Mouse (Mus musculus): ENCODE data around the gene Speg.

Gene Speg

DNA sequence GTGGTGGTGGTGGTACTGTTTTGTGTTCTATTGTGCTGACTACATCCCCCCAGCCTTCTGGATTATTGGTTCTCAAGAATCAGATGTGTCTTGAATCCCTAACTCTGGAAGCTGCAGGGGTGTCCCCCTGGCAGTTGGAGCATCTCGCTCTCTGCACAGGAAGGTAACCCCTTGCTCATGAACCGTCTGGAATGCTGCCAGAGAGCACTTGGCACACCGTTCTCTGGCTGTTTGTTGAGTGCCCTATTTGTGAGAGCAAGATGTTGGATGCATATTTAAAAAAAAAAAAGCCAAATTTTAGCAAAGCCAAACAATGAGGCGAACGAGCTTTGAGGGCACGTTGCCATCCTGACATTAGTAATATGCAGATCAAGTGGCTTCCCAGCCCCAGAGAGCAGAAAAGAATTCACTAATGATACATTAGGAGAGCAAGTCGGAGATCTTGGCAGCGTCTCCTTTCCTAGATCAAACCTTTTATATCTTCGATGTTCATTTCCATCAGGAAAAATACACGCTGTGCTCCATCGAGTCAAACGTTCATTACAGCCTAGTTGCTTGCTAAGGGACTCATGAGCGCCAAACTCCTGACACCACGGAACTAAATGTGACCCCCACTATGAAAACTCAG is 9.5 kb upstream of the Speg start:
- in situ Hi-C loops (cut with MboI) = no loop called here

GRCm38 (mm10) chr1:75369360-75369983 is 5.6 kb upstream of the Speg start:
- in situ Hi-C loops (cut with MboI) = no loop called here

GRCm38 (mm10) chr1:75369984-75370660 is 5.0 kb upstream of the Speg start:
- in situ Hi-C loops (cut with MboI) = no loop called here

DNA sequence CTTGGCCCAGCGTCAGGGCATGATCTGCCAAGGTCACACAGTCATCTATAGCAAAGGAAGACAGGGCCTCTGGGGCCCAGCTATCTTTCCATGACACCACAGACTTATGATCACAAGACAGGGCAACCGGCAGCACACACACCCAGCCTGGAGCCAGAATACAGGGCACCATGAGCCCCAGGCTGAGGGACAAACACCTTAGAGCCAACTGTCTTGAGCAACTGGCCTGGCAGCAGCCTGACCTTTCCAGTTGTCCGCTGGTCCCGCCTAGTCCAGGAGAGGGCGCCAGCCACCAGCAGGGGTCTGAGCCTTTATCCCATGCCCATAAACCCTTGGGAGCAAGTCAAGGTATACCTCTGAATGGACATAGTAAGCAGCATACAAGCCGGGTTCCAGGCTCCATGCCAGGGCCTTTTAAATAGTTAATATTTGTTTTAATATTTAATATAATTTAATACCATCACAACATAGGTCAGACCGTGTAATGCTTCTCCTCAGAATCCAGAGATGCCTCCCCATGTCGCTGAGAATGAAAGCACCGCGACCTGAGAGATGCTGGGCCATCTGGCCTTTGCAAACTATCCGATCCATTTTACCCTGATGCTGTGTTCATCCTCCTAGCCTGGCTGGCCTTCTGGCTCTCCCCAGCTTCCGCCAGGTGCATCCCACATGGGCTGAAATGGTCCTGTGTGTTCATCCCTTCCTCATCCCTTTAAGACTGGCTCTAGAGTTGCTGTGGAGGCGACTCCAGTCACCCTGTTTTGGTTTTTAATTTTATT is 3.6 kb upstream of the Speg start:
- in situ Hi-C loops (cut with MboI) = no loop called here

DNA sequence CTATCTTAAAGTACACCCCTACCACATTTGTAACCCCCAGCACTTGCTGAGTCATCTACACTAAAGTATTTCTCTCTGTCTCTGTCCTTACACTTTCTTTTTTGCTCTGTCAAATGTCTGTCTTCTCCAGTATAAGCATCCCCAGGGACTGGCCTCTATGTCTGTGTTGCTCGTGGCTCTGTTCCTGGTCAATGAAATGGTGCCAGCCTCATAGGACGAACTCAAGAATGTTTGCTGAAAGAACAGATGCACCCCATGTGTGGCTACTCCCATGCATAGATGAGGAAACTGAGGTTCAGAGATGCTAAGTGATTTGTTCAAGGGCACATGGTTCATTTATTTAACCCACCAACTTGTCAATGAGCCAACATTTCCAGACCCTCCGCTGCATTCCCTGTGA is 2.6 kb upstream of the Speg start:
- in situ Hi-C loops (cut with MboI) = no loop called here

- in situ Hi-C loops (cut with MboI) = no loop called here
Measured at GRCm38 (mm10) chr1:75373276-75373675, 1.8 kb upstream of the Speg start.

- in situ Hi-C loops (cut with MboI) = no loop called here
Measured at GRCm38 (mm10) chr1:75379196-75379595, 4.1 kb downstream of the Speg start.

GRCm38 (mm10) chr1:75379931-75380330 is 4.8 kb downstream of the Speg start:
- in situ Hi-C loops (cut with MboI) = no loop called here

DNA sequence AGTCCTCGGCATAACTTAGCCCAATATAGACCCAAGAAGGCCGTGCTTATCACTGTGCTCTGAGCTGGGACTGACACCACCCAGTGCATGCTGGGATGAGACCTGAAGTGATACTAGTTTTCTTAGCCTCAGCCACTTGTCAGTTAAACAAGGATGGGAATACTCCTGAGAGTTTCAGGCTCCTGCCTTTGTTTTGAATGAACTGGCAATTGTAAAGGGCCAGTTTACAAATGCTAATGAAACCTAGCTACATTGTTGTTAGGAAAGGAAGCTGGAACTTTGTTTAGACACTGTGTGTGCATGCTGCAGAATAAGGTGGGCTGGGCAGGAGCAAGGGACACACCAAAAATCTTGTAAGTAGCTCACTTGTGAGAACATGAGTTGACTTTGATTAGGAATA is 5.9 kb downstream of the Speg start:
- in situ Hi-C loops (cut with MboI) = no loop called here

GRCm38 (mm10) chr1:75381482-75382355 is 6.6 kb downstream of the Speg start:
- in situ Hi-C loops (cut with MboI) = no loop called here

DNA sequence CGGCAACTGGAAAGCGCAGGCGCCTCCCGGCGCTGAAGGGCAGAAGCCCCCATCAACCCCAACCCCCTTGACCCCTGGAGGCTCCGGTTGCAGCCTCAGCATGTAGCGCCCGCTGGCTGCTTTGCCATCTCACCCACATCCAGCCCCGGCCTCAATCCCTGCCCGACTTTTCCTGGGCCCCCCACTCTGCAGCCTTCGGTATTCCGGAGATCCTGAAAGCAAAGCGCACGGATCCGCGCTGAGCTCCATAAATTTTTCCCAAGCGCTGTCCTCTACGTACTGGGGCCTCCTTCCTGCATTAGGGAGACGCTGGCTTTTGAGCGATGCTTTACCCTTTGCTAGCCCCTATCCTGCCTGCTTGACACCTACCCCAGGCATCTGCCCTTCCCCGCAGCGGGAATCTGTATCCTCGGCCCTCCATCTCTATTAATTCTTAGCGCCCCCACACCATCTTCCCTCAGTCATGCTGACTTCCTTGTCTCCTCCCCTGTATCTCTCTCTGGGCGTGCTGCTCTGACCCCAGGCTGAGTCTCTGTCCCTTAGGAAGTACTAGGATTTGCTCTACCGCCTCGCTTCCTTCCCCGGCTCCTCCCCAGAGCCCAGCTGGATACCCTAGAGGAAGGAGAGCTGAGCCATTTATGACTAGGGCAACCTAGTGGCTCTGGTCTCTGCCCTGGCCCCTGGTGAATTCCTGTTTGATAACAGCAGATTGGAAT is 7.4 kb downstream of the Speg start:
- in situ Hi-C loops (cut with MboI) = no loop called here

DNA sequence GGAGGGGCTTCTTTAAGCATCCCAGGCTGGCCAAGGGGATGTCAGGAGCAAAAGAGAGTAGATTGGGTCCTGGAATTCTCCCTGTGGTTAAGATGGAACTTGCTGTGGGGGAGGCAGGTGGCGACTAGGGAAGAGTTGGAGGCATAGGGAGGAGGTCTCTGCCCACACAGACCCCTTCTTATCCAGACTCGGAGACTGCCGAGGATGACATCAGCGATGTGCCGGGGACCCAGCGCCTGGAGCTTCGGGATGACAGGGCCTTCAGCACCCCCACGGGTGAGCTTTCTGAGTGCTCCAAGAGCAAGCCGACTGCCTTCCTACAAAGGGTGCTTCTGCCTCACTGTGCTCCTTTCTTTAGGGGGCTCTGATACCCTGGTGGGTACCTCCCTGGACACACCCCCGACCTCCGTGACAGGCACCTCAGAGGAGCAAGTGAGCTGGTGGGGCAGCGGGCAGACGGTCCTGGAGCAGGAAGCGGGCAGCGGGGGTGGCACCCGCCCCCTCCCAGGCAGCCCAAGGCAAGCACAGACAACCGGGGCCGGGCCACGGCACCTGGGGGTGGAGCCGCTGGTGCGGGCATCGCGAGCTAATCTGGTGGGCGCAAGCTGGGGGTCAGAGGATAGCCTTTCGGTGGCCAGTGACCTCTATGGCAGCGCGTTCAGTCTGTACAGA is 9.5 kb downstream of the Speg start:
- in situ Hi-C loops (cut with MboI) = no loop called here

GRCm38 (mm10) chr1:75385142-75385730 is 10.1 kb downstream of the Speg start:
- in situ Hi-C loops (cut with MboI) = no loop called here

GRCm38 (mm10) chr1:75386149-75386548 is 11.1 kb downstream of the Speg start:
- in situ Hi-C loops (cut with MboI) = no loop called here

GRCm38 (mm10) chr1:75387469-75387928 is 12.4 kb downstream of the Speg start:
- in situ Hi-C loops (cut with MboI) = no loop called here

DNA sequence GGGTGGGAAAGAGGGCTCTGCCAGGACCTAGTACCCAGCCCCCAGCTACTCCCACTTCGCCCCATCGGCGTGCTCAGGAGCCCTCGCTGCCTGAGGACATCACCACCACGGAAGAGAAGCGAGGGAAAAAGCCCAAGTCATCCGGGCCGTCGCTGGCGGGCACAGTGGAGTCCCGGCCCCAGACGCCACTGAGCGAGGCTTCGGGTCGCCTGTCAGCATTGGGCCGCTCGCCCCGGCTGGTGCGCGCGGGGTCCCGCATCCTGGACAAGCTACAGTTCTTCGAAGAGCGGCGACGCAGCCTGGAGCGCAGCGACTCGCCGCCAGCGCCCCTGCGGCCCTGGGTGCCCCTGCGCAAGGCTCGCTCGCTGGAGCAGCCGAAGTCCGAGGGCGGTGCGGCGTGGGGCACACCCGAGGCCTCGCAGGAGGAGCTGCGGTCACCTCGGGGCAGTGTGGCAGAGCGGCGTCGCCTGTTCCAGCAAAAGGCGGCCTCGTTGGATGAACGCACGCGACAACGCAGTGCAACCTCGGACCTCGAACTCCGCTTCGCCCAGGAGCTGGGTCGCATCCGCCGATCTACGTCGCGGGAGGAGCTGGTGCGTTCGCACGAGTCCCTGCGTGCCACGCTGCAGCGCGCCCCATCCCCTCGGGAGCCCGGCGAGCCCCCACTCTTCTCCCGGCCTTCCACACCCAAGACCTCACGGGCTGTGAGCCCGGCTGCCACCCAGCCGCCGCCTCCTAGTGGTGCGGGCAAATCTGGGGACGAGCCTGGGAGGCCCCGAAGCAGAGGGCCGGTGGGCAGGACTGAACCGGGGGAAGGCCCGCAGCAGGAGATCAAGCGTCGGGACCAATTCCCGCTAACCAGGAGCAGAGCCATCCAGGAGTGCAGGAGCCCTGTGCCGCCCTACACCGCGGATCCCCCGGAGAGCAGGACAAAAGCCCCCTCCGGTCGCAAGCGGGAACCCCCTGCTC is 13.1 kb downstream of the Speg start:
- in situ Hi-C loops (cut with MboI) = no loop called here

DNA sequence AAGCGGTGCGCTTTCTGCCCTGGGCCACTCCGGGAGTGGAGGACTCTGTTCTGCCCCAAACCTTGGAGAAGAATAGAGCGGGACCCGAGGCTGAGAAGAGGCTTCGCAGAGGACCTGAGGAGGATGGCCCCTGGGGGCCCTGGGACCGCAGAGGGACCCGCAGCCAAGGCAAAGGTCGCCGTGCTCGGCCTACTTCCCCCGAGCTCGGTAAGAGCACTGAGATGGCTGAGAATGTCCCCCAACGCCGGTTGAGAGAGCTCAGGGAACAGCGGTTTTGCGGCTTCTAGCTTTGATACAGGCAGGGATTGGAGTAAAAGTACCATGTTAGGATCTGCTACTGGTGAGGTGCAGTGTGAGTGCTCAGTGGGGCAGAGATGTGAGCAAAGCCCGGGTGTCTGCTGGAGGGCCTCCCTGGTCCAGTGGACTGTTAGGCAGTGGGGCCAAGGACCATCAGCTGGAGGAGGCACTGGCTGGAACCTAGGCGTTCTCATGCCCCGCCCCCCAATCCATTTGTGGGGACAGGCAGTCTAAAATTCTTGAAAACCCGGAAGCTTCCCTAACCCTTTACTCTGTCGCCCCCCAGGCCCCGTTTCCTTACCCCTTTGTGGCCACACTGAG is 13.9 kb downstream of the Speg start:
- in situ Hi-C loops (cut with MboI) = no loop called here

DNA sequence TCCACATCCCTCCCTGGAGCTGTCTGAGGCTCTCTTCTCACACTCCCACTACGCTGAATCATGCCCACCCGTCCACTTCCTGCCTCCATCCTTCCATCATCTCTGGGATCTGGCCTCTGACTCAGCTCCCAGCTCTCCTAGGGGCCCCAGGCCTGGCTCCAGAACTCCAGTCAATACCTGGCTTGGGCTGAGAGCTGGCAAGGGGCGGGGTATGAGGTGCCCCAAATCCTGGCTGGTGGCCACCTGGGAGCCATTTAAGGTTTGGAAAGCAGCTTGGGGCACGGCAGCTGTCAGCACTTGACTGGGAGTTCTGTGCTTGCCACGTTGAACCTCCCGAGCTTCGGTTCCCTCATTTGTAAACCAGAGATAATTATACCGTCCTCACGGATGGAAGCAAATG is 18.0 kb downstream of the Speg start:
- in situ Hi-C loops (cut with MboI) = no loop called here
